Mouse (Mus musculus): ENCODE data around the gene Hdac10. TPM values are rescaled to one million over a fixed set of nuclear protein-coding genes. Genes with fewer than 3 reads are reported as not detected.

The Hdac10 gene
- polyA plus RNA-seq (2021): 15.0 TPM

DNA sequence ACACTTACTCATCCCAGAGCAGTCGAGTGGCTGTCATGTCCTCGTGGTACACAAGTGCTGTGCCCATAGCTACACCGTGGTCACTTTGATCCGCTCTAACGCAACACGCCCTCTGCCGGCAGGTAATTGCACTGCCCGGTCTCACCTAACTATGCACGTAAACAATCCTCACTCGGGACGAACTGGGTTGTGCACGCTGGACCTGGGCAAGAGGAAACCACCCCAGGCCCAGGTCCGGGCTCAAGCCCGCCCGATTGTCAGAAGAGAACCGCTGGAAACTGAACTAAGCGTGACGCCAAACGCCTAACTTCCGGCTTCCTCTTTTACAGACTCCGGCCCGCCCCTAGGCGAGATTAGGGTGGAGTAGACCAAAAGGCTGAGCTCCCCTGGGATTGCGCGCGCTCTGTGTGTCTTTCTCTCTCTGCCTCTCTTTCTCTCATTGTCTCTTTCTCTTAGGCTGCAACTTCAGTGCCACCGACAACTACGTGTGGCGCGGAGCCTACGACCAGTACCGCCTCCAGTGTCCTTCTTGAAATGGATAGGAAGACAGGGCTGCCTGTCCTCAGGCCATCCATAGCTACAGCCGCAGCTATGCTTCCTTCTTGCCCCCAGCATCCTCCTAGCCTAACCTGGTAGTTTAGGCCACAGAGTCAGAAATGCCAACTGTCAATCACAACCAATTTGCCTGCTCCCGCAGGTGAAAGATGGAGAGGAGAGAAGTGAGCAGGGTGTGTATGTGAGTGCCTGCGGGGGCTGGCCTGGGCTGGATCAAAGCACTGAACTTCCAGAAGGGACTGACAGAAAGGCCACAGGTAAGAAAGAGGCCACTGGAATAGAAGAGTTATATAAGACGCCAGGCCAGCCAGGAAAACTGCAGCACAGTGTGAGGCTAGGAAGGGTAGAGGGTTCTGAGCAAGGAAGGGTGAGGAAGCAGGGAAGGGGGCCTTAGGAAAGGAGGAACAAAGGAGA lies at the start of gene Hdac10:
Gene Hdac10 (minus strand): TSS at position 319 of the 969 bp plus-strand sequence.
- in situ Hi-C loops (cut with MboI; ENCODE audit: low pct_unique_long_range_greater_than_20kb): no loop called here
- ChIA-PET CTCF (interaction anchor here (0.8 to 2.0 kb wide), 23 partner anchors 9 to 194 kb away, joined by 3 to 12 read pairs (median 4); partner anchors contain the start of genes Dennd6b and Mapk11), POLR2A (interaction anchor here (0.6 to 1.6 kb wide), 5 partner anchors 10 to 83 kb away, joined by 3 to 5 read pairs (median 4); partner anchors contain the start of gene Mapk11)
- no peak for TF ChIP-seq CTCF (IDR thresholded peaks at IDR 0.05)
- DNase-seq (ENCODE audit: low read depth, low spot score): peak; percentile 35
- peak; percentile 78 for ATAC-seq
- no peaks in the 10 kb centered on the region for H3K27me3 ChIP-seq

GRCm38 (mm10) chr15:89177576-89178259 lies 49.2 kb upstream of the Hdac10 start:
- TF ChIP-seq CTCF (IDR thresholded peaks at IDR 0.05): no peak
- H3K27me3 ChIP-seq: no peaks in the 10 kb centered on the region
- CTCF ChIA-PET: interaction anchor here (0.8 to 3.2 kb wide), 8 partner anchors 8 to 49 kb away, joined by 3 to 10 read pairs (median 3); partner anchors contain the start of genes Dennd6b and Hdac10
- no peak for DNase-seq (ENCODE audit: low read depth, low spot score)
- no peak for ATAC-seq
- POLR2A ChIA-PET: interaction anchor here (0.7 to 2.8 kb wide), 5 partner anchors 9 to 359 kb away, joined by 3 to 14 read pairs (median 3); no protein-coding TSS in a partner anchor
- in situ Hi-C loops (cut with MboI; ENCODE audit: low pct_unique_long_range_greater_than_20kb): no loop called here

DNA sequence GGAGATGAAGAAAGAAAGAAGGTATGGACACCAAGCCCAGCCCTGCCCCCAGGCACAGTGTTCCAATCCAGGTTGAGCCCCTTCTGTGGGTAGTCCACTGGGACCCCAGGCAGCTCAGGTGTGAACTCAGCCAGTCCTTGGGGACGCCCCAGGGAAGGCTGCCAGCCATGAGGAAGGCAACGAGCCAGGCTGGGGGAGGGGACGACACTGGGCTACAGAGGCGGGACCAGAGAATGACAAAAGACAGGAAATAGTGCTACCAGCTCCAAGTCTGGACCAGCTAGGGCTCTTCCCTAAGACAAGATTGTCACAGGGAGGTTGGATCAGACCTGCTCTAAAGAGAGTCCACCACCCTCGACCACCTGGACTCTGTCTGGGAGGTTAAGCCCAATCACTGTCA lies 48.6 kb upstream of the Hdac10 start:
- no peaks in the 10 kb centered on the region for H3K27me3 ChIP-seq
- no peak for ATAC-seq
- POLR2A ChIA-PET: interaction anchor here (0.6 to 1.3 kb wide), 3 partner anchors 11 to 30 kb away, joined by 3 read pairs; no protein-coding TSS in a partner anchor
- DNase-seq (ENCODE audit: low read depth, low spot score): no peak
- TF ChIP-seq CTCF (IDR thresholded peaks at IDR 0.05): no peak
- CTCF ChIA-PET: interaction anchor here (1.0 to 3.2 kb wide), 4 partner anchors 7 to 48 kb away, joined by 3 to 10 read pairs (median 4); partner anchors contain the start of genes Dennd6b and Hdac10
- in situ Hi-C loops (cut with MboI; ENCODE audit: low pct_unique_long_range_greater_than_20kb): no loop called here

- POLR2A ChIA-PET: interaction anchor here (1.3 kb wide), 1 partner anchor 20 kb away, joined by 5 read pairs; the partner anchor contains the start of gene Dennd6b
- CTCF ChIA-PET: no interaction called here
- DNase-seq (ENCODE audit: low read depth, low spot score): no peak
- no peaks in the 10 kb centered on the region for H3K27me3 ChIP-seq
- no peak for ATAC-seq
- in situ Hi-C loops (cut with MboI; ENCODE audit: low pct_unique_long_range_greater_than_20kb): no loop called here
- no peak for TF ChIP-seq CTCF (IDR thresholded peaks at IDR 0.05)
These were observed 47.1 kb upstream of the Hdac10 start for GRCm38 (mm10) chr15:89175411-89176155.

DNA sequence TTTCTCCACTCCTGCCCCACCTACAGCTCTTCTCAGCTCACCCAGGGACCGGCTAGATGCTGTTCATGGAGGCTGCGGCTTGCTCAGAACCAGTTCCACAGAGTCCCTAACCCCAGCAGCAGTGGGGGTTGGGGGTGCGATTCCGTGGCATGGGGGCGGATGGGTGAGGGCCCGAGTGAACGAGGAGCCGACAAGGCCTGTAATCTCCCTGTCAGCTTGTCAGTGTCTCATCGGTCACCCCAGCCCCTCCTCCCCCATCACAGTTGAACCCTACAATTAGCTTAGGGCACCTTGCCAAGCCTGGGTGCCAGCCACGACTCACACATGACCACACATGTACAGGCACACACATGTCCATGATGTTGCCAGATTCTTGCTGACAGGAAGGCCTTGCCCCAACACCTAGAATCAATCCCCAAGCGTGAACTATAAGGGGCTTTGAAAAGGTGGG lies 46.4 kb upstream of the Hdac10 start:
- POLR2A ChIA-PET: interaction anchor here (1.3 kb wide), 1 partner anchor 21 kb away, joined by 5 read pairs; the partner anchor contains the start of gene Dennd6b
- no peak for TF ChIP-seq CTCF (IDR thresholded peaks at IDR 0.05)
- ATAC-seq (no peak), DNase-seq (ENCODE audit: low read depth, low spot score) (no peak)
- in situ Hi-C loops (cut with MboI; ENCODE audit: low pct_unique_long_range_greater_than_20kb): no loop called here
- CTCF ChIA-PET: interaction anchor here (1.7 kb wide), 1 partner anchor 21 kb away, joined by 5 read pairs; the partner anchor contains the start of gene Dennd6b
- no peaks in the 10 kb centered on the region for H3K27me3 ChIP-seq

- no peak for TF ChIP-seq CTCF (IDR thresholded peaks at IDR 0.05)
- ATAC-seq (no peak), DNase-seq (ENCODE audit: low read depth, low spot score) (no peak)
- CTCF ChIA-PET: interaction anchor here (1.7 kb wide), 1 partner anchor 22 kb away, joined by 5 read pairs; the partner anchor contains the start of gene Dennd6b
- POLR2A ChIA-PET: interaction anchor here (0.6 kb wide), 1 partner anchor 219 kb away, joined by 3 read pairs; no protein-coding TSS in a partner anchor
- H3K27me3 ChIP-seq: no peaks in the 10 kb centered on the region
- in situ Hi-C loops (cut with MboI; ENCODE audit: low pct_unique_long_range_greater_than_20kb): no loop called here
These were observed 45.4 kb upstream of the Hdac10 start for GRCm38 (mm10) chr15:89173906-89174214.

GRCm38 (mm10) chr15:89173024-89173905 lies 44.8 kb upstream of the Hdac10 start:
- H3K27me3 ChIP-seq: no peaks in the 10 kb centered on the region
- in situ Hi-C loops (cut with MboI; ENCODE audit: low pct_unique_long_range_greater_than_20kb): no loop called here
- POLR2A ChIA-PET: interaction anchor here (0.6 kb wide), 1 partner anchor 220 kb away, joined by 3 read pairs; no protein-coding TSS in a partner anchor
- DNase-seq (ENCODE audit: low read depth, low spot score): no peak
- TF ChIP-seq CTCF (IDR thresholded peaks at IDR 0.05): no peak
- no peak for ATAC-seq
- CTCF ChIA-PET: interaction anchor here (1.7 kb wide), 1 partner anchor 23 kb away, joined by 5 read pairs; the partner anchor contains the start of gene Dennd6b

DNA sequence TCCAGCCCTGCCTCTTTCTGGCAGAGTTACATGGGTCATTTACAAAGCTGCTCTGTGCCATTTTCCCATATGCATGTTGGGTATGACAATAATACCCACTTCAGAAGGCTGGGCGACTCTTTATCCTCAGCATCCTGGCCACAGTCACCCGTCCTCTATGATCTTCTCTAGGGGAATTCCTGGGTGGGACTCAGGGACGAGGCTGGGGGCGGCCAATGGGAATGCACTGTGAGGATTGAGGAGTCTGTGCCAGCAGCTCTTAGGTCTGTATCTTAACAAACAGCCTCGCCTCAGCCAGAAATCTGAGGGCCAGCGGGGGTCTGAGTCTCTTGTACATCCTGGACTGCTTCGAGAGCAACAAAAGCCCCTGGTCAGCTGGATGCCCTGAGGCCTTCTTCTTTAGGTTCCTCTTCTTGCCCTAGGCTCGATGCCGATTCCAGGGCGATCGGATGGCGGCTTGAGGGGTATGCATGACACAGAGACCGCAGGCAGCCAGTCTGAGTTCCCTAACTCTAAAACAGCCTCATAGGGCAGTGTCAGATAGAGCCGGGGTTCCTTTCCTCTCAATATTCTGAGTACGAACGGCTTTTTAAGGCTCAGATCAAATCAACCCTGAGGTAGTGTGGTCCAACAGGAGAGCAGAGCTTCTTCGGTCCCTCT lies 43.9 kb upstream of the Hdac10 start:
- no peak for TF ChIP-seq CTCF (IDR thresholded peaks at IDR 0.05)
- CTCF ChIA-PET: no interaction called here
- ATAC-seq (no peak), DNase-seq (ENCODE audit: low read depth, low spot score) (no peak)
- POLR2A ChIA-PET: no interaction called here
- no peaks in the 10 kb centered on the region for H3K27me3 ChIP-seq
- in situ Hi-C loops (cut with MboI; ENCODE audit: low pct_unique_long_range_greater_than_20kb): no loop called here
